Mouse (Mus musculus): ENCODE data around the gene Slc34a2.

The Slc34a2 gene

DNA sequence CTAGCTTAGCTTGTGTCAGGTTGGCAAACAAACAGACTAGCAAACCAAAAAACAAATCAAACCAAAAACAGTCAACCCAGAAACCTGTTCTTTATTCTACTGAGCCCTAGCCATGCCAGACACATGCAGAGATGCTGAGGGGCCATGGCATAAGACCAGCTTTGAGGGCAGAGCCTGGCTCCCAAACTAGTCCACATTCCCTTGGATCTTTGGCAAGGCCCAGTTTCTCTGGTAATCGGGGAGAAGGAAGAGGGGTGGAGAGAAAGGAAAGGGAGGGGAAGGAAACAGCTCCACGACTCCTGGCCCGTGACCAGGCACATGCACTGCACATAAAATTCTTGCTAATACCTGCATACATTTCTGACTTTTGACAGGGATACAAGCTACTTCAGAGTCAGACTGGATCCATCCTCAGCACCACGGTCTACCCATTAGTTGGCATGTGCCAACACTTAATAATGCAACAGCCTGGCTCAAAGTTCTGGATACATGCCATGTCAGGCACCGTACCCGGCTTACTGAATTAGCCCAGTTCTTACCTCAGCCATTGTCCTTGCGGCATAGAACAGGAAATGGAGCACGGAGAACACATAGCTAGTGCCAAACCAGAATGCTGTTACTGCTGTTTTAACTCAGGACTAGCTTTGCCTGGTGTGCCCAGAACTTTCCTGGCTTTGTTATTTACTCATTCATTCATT lies 12.5 kb upstream of the Slc34a2 start:
- DNase-seq (ENCODE audit: low read depth in 1 of 2, low spot score in 2 of 2) = no peak

DNA sequence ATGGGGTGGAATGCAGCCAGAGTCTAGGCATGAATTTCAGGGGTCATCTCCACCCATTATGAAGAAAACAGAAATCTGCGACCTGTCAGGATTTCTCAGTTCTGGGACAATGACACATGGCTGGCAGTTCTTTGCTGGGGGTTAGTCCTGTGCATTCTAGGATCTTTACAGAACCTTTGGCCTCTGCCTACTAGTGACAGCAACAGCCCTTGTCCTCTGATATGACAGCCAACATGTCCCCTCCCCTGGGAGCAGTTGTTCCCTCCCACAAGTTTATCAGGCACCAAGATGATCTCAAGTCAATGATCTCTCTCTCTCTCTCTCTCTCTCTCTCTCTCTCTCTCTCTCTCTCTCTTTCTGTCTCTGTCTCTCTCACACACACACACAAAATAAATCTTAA lies 6.5 kb upstream of the Slc34a2 start:
- no peak for DNase-seq (ENCODE audit: low read depth in 1 of 2, low spot score in 2 of 2)

DNA sequence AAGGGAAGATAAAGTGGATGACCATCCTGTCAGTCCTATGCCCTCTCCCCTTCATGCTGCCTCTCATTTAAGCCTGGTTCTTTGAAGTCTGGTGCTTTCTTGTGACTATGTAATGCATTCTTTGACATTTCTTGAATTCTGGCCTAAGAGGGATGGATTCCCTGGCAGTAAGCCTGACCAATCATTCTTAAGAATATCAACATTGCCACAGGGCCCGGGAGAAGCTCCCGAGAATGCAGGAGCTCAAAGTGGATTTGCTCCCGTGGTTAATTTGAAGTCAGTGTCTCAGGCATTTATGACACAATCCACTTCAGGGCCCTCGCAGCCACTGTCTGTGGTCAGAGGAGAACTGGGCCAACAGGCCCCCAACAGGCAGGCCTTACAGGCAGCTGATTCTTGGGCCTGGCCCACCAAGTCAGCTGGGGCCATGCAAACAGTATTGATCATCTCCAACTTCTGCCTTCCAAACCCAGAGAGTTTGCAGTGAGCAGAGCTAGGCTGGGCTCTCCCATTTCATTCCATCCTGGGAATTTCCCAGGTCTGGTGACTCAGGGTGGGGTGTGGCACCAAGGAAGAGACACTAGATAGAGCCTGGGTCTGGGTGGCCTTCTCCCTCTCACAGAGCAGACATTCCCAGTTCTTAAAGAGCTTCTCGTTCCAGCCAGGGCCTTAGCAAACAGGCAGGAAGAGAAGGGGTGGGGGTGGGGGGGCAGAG lies 4.3 kb downstream of the Slc34a2 start:
- DNase-seq (ENCODE audit: low read depth in 1 of 2, low spot score in 2 of 2) = no peak

DNA sequence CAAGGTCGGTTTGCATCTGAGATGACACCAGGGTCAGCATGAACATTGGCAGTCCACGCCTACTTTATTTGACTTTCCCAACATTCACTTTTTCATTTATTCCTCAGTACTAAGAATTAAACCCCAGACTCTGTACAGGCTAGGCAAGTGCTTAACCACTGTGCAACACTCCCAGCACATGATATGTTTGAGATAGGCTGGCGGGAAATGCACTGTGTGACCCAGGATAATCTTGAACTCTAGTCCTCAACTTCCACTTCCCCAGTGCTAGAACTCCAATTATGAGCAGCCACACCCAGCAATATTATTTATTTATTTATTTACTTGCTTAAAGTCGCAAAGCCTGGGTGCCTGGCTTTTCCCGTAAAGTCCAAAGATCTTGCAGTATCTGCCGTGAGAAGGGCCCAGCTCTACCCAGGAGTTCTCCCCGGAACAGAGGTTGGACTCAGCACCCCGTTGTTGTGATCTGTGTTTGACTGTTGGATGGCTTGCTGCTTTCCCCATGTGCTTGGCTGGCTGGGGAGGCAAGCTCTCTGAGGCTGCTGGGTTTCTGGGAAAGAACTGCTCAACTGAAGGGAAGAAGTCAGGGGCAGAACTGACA lies 5.0 kb downstream of the Slc34a2 start:
- DNase-seq (ENCODE audit: low read depth in 1 of 2, low spot score in 2 of 2) = no peak

DNA sequence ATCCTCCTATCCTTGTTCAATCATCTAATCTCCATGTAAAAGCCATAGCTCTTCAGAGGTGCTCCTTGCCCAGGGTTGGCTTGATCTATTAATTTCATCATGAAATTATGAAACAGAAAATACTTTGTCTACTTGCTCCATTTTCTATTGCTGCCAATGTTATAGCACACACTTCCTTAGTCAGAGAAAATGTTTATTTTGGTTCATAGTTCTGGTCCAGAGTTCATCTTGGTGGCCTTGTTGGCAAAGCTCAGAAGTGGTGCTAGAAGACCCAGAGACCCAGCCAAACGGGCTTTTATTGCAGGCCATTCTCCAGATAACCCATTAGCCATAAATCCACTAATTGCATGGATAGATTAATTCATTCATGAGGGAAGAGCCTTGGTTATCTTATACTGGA lies 5.8 kb downstream of the Slc34a2 start:
- no peak for DNase-seq (ENCODE audit: low read depth in 1 of 2, low spot score in 2 of 2)

DNA sequence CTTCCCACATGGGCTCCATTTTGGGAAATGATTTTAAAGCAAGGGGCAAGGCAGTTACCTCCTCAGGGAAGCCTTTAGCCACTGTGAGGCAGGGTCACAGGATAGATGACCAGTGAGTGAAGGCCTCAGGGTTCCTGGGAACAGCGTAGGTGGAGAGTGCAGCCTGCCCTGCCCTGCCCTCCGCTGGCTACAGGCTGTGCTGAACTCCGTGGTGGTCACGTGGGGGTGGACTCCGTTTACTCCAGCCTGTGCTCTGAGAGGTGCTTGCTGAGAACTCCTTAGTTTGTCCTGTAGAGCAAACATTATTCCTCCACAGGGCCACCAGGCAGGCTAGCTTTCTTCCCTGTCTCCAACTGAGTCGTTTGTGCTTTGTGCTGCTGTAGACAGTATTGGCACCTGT lies 10.1 kb downstream of the Slc34a2 start:
- DNase-seq (ENCODE audit: low read depth in 1 of 2, low spot score in 2 of 2) = no peak

DNA sequence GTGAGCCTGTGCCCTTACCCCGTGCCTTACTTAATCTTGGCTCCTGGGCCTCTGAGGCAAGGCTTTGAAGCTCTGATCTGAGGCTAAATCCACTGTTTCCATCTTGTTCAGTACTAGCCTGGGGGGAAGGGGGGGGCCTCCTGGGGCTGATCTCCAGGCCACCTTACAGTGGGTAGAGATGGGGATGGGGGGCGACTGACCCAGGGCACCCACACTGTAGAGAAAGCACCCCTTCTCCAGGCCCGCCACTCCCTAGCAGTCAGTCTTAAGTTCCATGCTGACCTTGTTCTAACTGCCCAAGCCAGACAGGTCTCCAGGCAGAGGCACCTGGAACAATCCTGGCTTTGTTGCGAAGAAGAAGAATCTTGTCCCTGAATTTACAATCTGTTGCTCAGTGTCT lies 10.7 kb downstream of the Slc34a2 start:
- DNase-seq (ENCODE audit: low read depth in 1 of 2, low spot score in 2 of 2) = no peak

DNA sequence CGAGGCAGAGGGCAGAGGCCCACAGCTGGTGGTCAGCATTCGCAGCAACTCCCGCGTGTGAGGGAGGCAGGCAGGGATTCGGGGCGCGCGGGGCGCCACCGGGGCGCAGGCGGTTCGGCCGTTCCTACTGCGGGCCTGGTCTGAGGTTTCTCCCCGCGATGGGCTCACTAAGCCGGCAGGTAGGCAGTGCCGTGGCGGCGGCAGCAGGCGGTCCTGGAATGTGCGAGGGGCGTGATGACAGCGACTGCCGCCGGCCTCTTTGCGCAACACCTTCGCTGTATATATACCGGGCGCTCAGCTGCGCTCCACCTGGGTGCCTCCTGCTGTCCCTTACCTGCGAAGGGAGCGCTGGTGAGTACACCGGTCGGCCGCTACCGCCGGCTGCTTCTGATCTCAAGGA lies 11.2 kb downstream of the Slc34a2 start:
- DNase-seq (ENCODE audit: low read depth in 1 of 2, low spot score in 2 of 2) = no peak

DNA sequence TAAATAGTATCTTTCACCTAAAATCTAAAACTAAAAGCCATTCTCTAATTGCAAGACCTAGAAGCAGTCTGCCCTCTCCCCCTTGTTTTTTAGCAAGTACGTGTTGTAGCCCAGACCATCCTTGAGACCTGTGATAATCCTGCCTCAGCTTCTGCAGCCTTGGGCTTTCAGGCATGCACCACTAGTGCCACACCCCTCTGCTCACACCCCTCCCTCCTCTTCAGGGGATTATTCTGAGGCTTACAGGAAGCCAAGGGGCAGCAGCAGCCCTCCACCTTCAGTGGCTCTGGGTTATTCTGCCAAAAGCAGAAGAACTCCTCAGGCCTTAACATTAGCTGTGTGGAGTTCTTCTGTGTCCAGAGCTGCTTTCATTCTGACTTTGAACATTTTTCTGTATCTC lies 13.1 kb downstream of the Slc34a2 start:
- no peak for DNase-seq (ENCODE audit: low read depth in 1 of 2, low spot score in 2 of 2)

DNA sequence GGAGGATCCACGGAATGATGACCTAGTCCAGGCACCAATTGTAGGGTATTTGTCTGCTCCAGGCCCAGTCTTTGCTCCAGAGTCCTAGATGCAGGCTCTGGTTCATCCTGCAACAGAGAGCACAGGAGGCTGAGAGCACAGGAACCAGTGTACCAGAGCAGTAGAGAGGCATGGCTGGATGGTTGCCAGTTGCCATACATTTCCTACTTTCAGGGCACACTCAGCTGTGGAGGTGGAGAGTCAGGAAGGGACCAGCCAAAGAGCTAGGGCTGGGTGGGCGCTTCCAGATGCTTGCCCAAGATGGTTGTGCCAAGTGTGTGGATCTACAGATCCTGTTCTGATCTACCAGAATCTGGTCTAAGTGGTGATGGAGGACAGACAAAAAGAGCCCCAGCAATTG lies 15.4 kb downstream of the Slc34a2 start:
- DNase-seq (ENCODE audit: low read depth in 1 of 2, low spot score in 2 of 2) = no peak

DNA sequence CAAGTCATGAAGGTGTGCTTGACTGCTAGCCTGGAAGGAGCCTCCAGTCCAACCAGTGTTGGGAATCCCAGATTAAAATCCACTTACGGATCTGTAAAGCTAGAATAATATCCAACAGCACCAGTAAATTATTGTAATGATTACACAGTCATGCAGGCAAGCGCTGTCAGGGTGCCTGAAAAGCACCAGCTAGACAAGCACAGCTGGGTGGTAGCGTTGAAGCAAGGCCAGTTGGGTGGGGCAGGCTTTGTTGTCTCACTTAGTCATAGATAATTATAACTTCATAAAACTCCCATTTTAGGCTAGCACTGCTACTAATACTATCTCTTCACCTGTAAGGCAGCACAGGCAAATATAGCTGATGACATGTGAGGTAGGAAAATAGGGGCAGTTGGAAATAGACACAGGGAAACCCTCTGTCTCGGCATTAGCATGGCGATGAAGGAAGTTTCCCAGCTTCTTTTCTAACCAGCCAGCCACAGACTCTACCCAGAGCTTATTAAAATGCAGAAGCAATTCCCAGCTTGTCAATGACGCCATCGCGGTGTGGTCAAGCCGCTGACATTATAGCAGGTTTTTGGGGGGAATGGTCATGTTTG lies 23.8 kb downstream of the Slc34a2 start:
- no peak for DNase-seq (ENCODE audit: low read depth in 1 of 2, low spot score in 2 of 2)

DNA sequence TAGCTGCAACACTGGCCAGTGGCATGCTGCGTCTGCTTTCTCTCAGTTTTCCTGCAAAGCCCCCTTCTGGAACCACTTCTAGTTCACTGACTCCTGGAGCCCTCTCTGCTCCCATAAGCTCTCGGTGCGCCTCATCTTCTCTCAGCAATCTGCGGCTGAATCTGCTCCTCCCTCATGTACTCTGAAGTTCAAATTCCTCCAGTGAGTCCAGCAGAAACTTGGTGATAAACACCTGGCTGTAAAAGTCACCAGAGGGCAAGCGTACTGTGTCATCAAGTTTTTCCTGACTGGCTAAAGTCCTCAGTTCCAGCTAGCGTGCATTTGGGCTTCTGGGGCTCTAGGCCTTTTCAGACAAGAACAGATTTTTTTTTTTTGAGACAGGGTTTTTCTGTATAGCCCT lies 36.7 kb downstream of the Slc34a2 start:
- no peak for DNase-seq (ENCODE audit: low read depth in 1 of 2, low spot score in 2 of 2)

DNA sequence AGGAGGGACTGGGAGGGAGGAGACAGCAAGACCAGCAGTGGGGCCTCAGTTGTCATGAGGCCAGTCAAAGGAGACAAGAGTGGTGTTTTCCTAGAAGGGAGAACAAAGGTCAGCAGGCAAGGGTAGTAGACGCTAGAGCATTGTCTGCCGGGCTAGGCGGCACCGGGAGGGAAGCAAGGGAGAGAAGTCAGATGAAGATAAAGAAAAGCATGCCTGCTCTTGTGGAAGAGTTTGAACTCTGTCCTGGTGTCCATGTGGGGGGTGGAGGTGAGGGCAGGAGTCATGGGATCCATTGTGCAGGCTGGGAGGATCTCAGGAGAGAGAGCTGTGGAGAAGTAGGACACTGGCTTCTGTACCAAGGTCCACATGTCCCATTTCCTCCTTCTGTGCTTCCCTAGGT lies 40.6 kb downstream of the Slc34a2 start:
- no peak for DNase-seq (ENCODE audit: low read depth in 1 of 2, low spot score in 2 of 2)

DNA sequence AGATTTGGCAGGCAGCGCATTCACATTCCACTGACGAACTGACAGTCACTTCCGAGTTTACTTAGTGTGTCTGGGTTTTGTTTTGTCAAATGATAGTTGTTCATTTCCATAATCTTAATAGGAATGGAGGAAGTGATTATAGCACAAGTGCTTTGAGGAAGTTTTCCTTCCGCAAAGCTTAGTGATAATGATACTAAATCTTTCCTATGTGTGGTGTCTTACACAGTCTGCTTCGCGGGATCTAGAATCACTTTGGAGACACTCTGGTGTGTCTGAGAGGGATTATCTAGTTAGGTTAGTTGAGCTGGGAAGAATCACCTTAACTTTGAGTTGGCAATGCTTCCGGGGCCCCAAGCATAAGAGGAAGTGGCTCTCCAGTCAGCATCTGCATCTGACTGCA lies 49.6 kb downstream of the Slc34a2 start:
- no peak for DNase-seq (ENCODE audit: low read depth in 1 of 2, low spot score in 2 of 2)

DNA sequence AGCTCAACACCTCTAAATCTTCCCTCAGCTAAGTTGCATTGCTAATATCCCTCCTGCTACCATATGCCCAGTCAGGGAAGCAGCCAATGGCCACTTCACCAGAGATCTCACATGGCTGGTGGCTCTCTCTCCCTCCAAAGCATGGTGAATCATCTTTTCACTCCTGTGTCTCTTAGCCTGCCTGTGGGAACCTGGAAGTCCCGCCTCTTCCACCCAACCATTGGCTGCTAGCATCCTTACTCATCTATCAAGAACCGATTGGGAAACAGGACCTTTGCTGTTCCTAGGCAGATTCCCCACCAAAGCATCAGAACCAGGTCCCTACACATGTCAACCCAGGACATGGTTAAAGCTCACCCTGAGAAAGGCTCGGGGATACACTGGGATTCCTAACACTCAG lies 53.5 kb downstream of the Slc34a2 start:
- no peak for DNase-seq (ENCODE audit: low read depth in 1 of 2, low spot score in 2 of 2)

DNA sequence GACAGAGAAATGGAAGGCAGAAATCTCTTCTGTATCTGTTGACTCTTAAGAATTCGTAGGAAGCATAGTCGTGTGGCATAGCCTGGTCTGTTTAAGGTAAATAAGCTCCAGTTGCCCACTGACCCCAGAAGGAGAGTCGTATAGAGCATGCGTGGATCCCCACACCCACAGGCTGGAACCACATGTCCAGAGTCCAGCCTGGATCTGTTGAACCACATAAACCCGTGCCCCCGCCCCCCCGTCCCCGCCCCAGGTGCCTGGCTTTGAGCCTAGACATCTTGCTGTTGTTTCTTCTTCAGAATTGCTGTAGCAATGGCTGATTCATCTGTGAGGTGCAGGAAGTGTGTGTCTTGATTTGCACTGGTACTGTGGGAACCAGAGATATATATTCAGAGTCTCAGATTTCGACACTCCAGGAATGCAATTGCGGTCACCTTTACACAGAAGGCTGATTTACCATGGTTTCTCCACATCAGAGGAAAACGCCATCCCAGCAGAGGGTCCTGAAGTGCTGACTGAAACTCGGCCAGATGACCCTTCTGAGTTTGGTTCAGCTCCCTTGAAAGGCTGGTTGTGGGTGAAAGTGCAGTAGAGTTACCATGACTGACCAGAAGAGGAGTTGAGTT lies 64.1 kb downstream of the Slc34a2 start:
- DNase-seq (ENCODE audit: low read depth in 1 of 2, low spot score in 2 of 2) = no peak

DNA sequence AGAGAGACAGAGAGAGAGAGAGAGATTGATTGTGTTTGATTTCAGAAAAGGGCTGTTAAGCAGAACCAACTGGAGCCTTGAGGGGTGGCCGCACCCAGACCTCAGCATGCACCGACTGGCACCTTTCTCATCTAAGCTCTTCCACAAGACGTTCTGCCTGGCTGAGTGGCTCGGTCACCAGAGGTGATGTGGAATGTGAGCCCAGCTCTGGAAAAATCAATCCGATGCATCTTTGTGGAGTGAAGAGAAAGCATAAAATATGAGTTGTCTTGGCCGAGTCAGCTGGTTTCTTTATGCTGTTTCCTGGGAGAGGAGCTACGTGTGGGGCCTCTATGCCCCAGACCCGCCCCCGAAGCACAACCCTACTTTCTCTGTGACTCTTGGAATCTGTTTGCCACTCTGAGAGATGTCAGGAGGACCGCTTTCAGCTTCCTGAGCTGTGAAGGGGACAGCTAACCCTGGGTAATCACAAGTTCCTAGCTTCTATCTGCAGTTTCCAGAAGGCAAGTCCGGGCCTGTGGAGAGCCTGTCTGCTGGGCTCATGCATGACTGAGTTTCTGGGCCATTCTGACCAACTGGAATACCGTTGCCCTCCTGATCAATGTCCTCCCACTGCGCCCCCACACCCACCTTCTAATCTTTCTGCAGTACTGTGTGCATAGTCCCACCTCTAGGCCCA lies 66.4 kb downstream of the Slc34a2 start:
- no peak for DNase-seq (ENCODE audit: low read depth in 1 of 2, low spot score in 2 of 2)

DNA sequence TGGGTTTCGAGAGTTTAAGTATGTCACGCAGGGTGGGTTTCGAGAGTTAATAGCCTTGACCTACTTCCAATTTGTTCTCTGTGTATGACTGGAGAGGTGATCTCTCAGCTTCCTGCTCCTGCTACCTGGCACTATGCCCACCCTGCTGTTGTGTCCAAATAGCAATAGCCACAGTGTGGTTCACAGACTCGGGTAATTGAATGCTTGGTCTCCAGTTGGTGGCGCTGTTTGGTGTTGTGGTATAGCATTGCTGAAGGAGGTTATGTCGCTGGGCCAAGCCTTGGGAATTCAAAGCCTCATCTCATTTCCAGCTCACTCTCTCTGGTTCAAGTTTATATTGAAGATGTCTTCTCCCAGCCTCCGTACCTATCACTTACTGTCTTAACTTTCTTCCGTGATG lies 67.8 kb downstream of the Slc34a2 start:
- no peak for DNase-seq (ENCODE audit: low read depth in 1 of 2, low spot score in 2 of 2)

DNA sequence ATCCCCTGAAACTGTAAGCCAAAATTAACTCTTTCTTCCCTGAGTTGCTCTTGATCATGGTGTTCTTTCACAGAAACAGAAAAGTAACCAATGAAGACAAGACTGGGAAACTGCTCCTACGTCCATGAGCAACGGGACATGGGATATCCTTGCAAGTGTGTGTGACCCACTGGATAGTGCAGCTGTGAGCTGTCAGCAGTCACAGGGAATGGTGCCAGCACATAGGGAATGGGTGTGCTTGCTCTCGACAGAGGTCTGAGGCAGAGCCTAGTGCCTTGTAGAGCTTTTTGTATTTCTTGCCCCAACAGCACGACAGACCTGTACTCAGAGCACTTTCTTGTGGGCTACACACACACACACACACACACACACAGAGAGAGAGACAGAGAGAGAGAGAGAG lies 68.2 kb downstream of the Slc34a2 start:
- DNase-seq (ENCODE audit: low read depth in 1 of 2, low spot score in 2 of 2) = no peak

DNA sequence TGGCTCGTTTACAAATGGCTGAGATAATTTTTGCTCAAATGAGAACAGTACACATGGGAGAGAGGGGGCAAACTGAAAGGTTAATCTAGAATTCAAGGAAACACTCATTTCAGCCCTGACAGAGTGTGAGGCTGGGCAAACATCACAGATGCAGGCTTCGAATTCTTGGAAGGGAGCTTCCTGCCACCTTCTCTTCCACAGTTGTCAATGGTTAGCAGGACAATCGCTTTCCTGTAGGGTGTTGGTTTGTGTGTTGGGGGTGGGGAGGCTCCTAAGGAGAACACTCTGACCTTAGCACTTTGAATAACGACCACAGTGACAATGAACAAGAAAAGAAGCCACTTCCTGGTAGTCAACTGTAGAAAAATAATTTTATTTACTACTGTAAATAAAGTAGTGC lies 68.8 kb downstream of the Slc34a2 start:
- no peak for DNase-seq (ENCODE audit: low read depth in 1 of 2, low spot score in 2 of 2)

DNA sequence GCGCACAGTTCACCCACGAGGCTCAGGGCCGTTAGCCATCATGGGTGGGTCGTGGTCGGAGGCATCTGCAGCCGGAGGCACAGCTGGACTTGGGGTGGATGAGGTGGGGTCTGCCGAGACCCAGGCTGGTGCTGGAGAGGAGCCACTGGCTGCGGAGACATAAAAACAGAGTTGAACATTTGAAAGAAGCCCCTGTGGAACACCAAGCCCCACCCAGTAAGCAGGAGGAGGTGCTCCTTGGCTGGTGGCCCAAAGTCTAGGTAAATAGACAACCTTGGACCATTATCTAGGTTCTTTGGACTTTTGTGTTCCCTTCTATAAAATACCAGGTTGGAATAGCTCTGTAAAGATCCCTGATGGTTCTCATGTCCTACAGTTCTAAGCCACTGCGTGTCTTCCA lies 70.1 kb downstream of the Slc34a2 start:
- DNase-seq (ENCODE audit: low read depth in 1 of 2, low spot score in 2 of 2) = no peak
